Mouse (Mus musculus) heart, embryonic 12.5 days (tissue): ENCODE measurements around the gene Gm21987. TPM values are rescaled to one million over a fixed set of nuclear protein-coding genes. Genes with fewer than 3 reads are reported as not detected.
A peak's percentile ranks its signal among the peaks of the same experiment; 100 is the strongest.

Experiments used
- ATAC-seq: fragments of 200-750 bp; cut with Nextera tagmentation; 2 replicates; pipeline ENCODE4 v1.8.0; 2017; ENCODE audit warnings: moderate TSS enrichment, moderate library complexity; ENCODE audit not compliant: insufficient number of reproducible peaks, low FRiP score
- H3K27ac ChIP-seq: fragments of 300-500 bp; sonication (generic); 2 replicates; pipeline ENCODE4 v1.5.1; 2016; ENCODE audit warnings: mild to moderate bottlenecking, moderate library complexity; ENCODE audit not compliant: poor library complexity, severe bottlenecking
- H3K27me3 ChIP-seq: fragments of 300-500 bp; sonication (generic); replicated peaks from 2 replicates; pipeline ENCODE4 v1.6.1; 2016; ENCODE audit warnings: mild to moderate bottlenecking, moderate library complexity
- H3K36me3 ChIP-seq: fragments of 300-500 bp; sonication (generic); 2 replicates; pipeline ENCODE4 v1.6.1; 2016; ENCODE audit warnings: mild to moderate bottlenecking, moderate library complexity
- H3K4me1 ChIP-seq: fragments of 300-500 bp; sonication (generic); replicated peaks from 2 replicates; pipeline ENCODE4 v1.6.1; 2016; ENCODE audit warnings: mild to moderate bottlenecking
- H3K4me2 ChIP-seq: fragments of 300-500 bp; sonication (generic); 2 replicates; pipeline ENCODE4 v1.6.1; 2016; ENCODE audit warnings: mild to moderate bottlenecking, moderate library complexity
- H3K4me3 ChIP-seq: fragments of 300-500 bp; sonication (generic); 2 replicates; pipeline ENCODE4 v1.5.1; 2016; ENCODE audit warnings: mild to moderate bottlenecking
- H3K9ac ChIP-seq: fragments of 300-500 bp; sonication (generic); 2 replicates; pipeline ENCODE4 v1.6.1; 2016; ENCODE audit warnings: mild to moderate bottlenecking, moderate library complexity
- H3K9me3 ChIP-seq: fragments of 300-500 bp; sonication (generic); replicated peaks from 2 replicates; pipeline ENCODE4 v1.6.1; 2016; ENCODE audit warnings: mild to moderate bottlenecking, moderate library complexity
- WGBS: fragments of 180-500 bp; shearing (Covaris S2); methylation state at CpG from one replicate; pipeline ENCODE4 v1.1.7; 2016; 5-methylcytosine and 5-hydroxymethylcytosine counted together
- polyA plus RNA-seq: library from polyadenylated mRNA; unstranded; fragments of >200 nt; fragmentation: Nextera tagmentation; extraction: Ambion mirVana; gene quantifications from 2 replicates; pipeline ENCODE4 v1.2.1, GENCODE M21; 2016

Gm21987 gene
- polyA plus RNA-seq, 1 experiment from 2014 or later = 2.5 TPM

DNA sequence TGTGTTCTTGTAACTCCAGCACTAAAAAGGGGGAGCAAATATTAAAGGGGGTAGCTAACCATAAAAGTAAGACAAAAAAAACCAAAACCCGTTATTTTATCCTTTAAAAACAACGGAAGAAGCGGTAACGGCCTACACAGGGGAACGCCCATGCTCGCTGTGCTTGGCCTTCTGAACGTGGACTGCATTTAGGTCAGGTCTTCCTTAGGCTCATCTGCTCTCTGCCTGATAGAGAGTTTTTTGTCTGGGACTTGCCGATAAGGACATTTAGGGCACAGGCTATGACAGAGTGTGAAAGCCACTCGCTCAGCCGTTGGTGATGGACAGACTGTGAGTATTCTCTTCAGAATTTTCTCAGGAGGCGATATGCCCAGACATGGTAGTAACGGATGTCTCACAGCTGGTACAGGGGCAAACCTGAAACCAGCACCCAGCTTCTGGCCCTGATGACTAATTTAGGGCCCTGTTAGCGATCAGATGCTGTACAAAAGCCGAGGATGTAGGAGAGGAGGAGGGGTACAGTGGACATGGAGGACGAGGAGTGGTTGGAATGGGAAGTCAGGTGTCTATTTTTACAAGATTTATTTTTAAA is 25.0 kb downstream of the Gm21987 start:
- Histone ChIP-seq H3K9ac (peak overlapping the region; percentile 30; the same call in 1 of the 2 replicates), H3K27me3 (no peaks in the 10 kb centered on the region), H3K9me3 (no peaks in the 10 kb centered on the region), H3K4me1 (peaks cover 82% of the 10 kb centered on the region), H3K27ac (peak overlapping the region; percentile 78), H3K4me2 (peak overlapping the region; percentile 28), H3K36me3 (peaks cover 79% of the 10 kb centered on the region), H3K4me3 (peak overlapping the region; percentile 16)
- 63% methylated on average over 15 of the region's 15 CpGs for WGBS
- ATAC-seq = peak; percentile 92

DNA sequence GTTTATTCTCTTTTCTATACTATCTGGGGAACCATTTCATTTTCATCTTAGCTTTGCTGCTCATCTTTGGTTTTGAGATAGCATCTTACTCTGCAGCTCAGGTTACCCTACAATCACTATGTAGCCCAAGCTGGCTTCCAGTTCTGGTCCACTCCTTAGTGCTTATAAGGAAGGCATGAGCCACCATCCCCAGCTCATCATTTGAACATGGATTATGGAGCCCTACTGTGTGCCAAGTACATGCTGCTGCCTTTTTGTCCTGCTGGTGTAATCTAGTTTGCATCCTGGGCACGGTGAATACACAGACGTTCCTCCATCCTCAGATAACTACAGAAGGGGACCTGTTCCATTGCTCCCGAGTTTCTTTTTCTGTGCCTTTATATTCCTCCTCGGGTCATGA is 26.0 kb downstream of the Gm21987 start:
- H3K36me3 ChIP-seq = peaks cover 90% of the 10 kb centered on the region

DNA sequence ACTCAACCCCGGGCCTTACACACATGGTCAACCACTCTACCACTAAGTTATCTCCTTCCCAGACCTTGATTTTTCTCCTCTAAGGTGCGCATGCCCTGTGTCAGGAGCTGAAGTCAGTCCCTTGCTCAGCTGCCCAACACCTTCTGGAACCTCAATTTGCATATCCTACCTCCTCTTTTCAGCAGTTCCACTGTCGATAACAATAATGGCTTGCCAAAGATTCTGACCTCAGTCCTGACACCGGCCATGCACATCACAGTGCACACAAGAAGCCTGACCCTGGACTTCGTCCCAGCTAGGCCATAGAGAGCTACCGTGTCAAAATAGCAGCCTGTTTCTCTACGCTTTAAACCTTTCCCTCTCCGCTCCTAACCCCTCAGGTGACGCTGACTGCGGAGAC is 26.6 kb downstream of the Gm21987 start:
- ATAC-seq = no peak
- 71% methylated on average over 10 of the region's 10 CpGs for WGBS
- Histone ChIP-seq H3K4me1 (peaks cover 79% of the 10 kb centered on the region), H3K36me3 (peaks cover 91% of the 10 kb centered on the region), H3K4me2 (peak overlapping the region; percentile 37), H3K4me3 (no peak overlapping the region), H3K9me3 (no peaks in the 10 kb centered on the region), H3K27me3 (no peaks in the 10 kb centered on the region), H3K9ac (no peak overlapping the region), H3K27ac (no peak overlapping the region)

More for the DNA sequence above, 26.0 kb downstream of the Gm21987 start:
- peaks cover 82% of the 10 kb centered on the region for H3K4me1 ChIP-seq
- H3K4me3 ChIP-seq = no peak overlapping the region
- no peak for ATAC-seq
- H3K9me3 ChIP-seq = no peaks in the 10 kb centered on the region
- no peak overlapping the region for H3K9ac ChIP-seq
- 68% methylated on average over 4 of the region's 4 CpGs for WGBS
- H3K4me2 ChIP-seq = peak overlapping the region; percentile 37
- H3K27me3 ChIP-seq = no peaks in the 10 kb centered on the region
- H3K27ac ChIP-seq = no peak overlapping the region

DNA sequence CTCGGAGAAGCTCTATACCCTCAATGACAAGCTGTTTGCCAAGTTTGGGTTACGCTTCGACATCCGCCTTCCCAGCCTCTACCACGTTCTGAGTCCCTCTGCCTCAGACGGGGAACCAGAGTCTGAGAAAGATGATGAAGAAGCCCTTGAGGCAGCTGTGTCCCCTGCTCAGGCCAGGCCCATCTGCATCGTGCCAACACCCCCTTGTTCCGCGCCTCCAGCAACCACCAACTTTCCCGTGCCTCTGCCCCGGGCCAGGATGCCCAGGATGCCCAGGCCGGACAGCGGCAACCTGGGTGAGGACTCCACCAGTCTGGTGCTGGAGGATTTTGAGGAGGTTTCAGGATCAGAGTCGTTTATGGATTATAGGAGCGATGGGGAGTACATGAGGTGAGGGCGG is 27.1 kb downstream of the Gm21987 start:
- H3K27me3 ChIP-seq = no peaks in the 10 kb centered on the region
- peaks cover 94% of the 10 kb centered on the region for H3K36me3 ChIP-seq
- no peak for ATAC-seq
- peak overlapping the region; percentile 37 for H3K4me2 ChIP-seq
- no peak overlapping the region for H3K4me3 ChIP-seq
- H3K27ac ChIP-seq = no peak overlapping the region
- H3K9ac ChIP-seq = no peak overlapping the region
- H3K9me3 ChIP-seq = no peaks in the 10 kb centered on the region
- peaks cover 74% of the 10 kb centered on the region for H3K4me1 ChIP-seq
- WGBS = 79% methylated on average over 16 of the region's 16 CpGs

DNA sequence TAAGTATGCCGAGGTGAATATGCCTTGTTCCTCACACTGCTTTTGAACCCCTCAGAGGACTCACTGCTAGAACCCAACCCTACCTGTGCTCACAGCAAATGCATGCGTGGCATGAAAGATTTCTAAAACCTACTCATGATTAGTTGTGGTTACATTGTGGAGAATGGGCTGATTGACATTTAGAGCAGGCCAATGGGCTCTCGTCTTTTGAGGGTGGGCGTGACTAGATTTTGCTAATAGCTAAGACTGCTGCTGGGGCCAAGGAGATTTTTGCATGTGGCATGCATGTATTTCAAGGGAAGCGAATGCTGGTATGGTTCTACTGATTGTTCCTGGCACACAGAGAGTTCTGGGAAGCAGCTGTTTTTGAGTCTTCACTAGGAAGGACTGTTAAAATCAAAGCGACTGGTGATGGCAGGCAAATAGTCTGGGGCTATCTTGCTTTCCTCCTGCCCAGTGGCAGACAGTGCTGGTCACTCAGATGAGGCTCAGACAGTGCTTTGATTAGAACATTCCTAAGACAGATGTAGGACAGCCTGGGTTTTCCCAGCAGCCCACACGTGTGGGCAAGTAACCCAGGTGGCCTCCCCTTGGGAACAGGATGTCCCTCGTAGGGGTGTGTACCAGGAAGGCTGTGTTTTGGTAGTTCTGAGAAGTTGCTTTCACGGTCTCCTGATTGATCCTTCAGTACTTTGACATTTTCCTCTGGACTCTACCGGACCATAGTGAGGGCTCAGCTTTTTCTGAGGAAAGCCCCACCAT is 27.7 kb downstream of the Gm21987 start:
- Histone ChIP-seq H3K4me2 (peak overlapping the region; percentile 37), H3K27me3 (no peaks in the 10 kb centered on the region), H3K36me3 (peaks cover 90% of the 10 kb centered on the region), H3K9ac (peak overlapping the region; percentile 39), H3K9me3 (no peaks in the 10 kb centered on the region), H3K4me3 (peak overlapping the region; percentile 10; the same call in 1 of the 2 replicates), H3K4me1 (peaks cover 68% of the 10 kb centered on the region), H3K27ac (0 out of 2 replicates have a peak overlapping the region, but pooled peaks have one; percentile 12)
- no peak for ATAC-seq
- 68% methylated on average over 10 of the region's 10 CpGs for WGBS

DNA sequence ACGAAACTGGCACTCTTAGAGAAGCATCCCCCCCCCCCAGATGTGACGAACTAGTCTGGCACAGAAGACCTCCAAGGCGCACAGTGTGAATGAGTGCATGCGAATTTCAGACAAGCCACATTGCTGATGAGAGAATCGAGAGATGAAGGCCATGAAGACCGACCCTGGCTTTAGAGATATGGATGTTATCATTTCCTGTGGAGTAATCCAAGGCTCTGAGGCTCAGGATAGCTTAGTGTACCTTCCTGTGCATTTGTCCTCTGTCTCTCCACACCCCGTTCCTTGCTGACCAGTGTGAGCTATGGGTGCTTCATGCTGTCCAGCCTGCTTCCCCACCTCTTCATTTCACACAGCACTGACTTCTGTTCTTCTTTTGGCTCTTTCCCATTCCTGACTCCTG is 28.3 kb downstream of the Gm21987 start:
- no peak for ATAC-seq
- H3K9ac ChIP-seq = peak overlapping the region; percentile 39
- no peaks in the 10 kb centered on the region for H3K9me3 ChIP-seq
- WGBS = 41% methylated on average over 7 of the region's 7 CpGs
- H3K4me2 ChIP-seq = peak overlapping the region; percentile 37
- H3K4me1 ChIP-seq = peaks cover 64% of the 10 kb centered on the region
- no peaks in the 10 kb centered on the region for H3K27me3 ChIP-seq
- peaks cover 84% of the 10 kb centered on the region for H3K36me3 ChIP-seq
- H3K4me3 ChIP-seq = peak overlapping the region; percentile 10; the same call in 1 of the 2 replicates
- H3K27ac ChIP-seq = 0 out of 2 replicates have a peak overlapping the region, but pooled peaks have one; percentile 12

DNA sequence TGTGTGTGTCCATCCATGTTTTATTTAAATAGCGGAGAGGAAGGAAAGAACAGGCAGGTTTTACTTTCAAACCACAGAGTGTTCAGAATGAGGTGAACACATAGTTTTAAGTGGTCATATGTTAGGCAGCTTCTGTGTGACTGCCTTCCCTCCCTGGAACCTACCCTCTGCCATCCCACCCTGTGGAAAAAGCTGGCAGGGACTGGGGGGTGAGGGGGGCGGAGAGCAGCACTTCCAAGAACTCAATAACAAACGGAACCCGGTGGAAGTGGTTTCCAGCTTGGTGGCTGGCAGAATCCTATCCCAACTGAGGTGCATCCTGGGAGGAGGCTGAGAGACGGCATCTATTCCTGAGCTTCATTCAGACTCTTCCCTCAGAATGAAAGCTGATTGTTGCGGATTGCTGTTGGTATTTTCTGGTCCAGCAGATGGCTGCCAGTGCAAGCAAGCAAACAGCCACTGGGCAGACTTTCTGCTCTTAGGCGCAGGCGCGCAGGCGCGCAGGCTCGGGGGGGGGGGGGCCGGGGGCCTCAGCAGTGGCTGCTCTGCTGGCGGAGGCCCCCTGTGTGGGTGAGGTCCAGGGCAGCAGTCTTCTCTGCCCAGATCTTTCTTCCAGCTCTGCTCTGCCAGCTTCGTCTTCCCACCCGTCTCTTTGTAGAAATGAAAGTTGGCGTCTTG is 29.5 kb downstream of the Gm21987 start:
- peak overlapping the region; percentile 61; the same call in 1 of the 2 replicates for H3K9ac ChIP-seq
- H3K27me3 ChIP-seq = no peaks in the 10 kb centered on the region
- no peak overlapping the region; the same call in none of the 2 replicates for H3K4me3 ChIP-seq
- H3K4me1 ChIP-seq = peaks cover 53% of the 10 kb centered on the region
- H3K4me2 ChIP-seq = peak overlapping the region; percentile 48
- H3K36me3 ChIP-seq = peaks cover 73% of the 10 kb centered on the region
- 0 out of 2 replicates have a peak overlapping the region, but pooled peaks have one; percentile 30 for H3K27ac ChIP-seq
- WGBS = 49% methylated on average over 17 of the region's 17 CpGs
- H3K9me3 ChIP-seq = no peaks in the 10 kb centered on the region
- peak; percentile 43; the same call in 1 of the 2 replicates for ATAC-seq

DNA sequence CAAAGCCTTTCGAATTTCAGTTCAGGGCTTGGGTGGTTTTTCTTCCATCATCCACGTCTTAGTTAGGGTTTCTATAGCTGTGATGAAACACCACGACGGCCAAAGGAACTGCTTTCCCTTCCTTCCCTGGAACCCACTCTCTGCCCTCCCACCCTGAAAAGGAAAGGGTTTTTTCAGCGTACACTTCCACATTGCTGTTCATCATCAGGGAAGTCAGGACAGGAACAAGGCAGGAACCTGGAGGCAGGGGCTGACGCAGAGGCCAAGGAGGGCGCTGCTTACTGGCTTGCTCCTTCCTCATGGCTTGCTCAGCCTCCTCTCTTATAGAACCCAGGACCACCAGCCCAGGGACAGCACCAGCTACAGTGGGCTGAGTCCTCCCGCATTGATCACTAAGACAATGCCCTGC is 30.0 kb downstream of the Gm21987 start:
- Histone ChIP-seq H3K27me3 (no peaks in the 10 kb centered on the region), H3K4me2 (peak overlapping the region; percentile 48), H3K36me3 (peaks cover 69% of the 10 kb centered on the region), H3K27ac (0 out of 2 replicates have a peak overlapping the region, but pooled peaks have one; percentile 30), H3K4me1 (peaks cover 47% of the 10 kb centered on the region), H3K4me3 (no peak overlapping the region; the same call in 1 of the 2 replicates), H3K9ac (0 out of 2 replicates have a peak overlapping the region, but pooled peaks have one; percentile 61), H3K9me3 (no peaks in the 10 kb centered on the region)
- WGBS = 58% methylated on average over 8 of the region's 8 CpGs
- ATAC-seq = no peak; the same call in 1 of the 2 replicates

DNA sequence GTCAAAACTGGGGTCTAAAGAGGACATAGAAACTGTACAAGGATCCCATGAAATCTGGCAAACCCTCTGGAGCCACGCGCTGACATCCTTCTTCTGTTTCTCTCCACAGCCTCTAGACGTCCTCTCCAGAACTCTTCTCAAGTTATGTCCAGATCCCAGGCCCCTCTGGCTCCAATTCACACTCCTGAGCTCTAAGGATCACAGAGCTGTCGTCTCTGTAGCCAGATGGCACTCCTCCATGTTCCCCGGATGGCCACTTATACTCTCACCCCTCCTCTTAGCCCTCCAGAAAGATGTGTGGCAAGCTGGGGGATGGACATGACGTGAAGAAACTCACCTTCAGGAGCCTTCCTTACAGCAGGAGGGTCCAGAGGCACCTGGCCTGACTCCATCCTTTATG is 30.7 kb downstream of the Gm21987 start:
- H3K9me3 ChIP-seq = no peaks in the 10 kb centered on the region
- H3K9ac ChIP-seq = no peak overlapping the region
- H3K27me3 ChIP-seq = no peaks in the 10 kb centered on the region
- no peak overlapping the region for H3K27ac ChIP-seq
- peaks cover 42% of the 10 kb centered on the region for H3K4me1 ChIP-seq
- H3K36me3 ChIP-seq = peaks cover 63% of the 10 kb centered on the region
- no peak overlapping the region for H3K4me2 ChIP-seq
- no peak overlapping the region for H3K4me3 ChIP-seq
- 72% methylated on average over 6 of the region's 6 CpGs for WGBS
- no peak for ATAC-seq

DNA sequence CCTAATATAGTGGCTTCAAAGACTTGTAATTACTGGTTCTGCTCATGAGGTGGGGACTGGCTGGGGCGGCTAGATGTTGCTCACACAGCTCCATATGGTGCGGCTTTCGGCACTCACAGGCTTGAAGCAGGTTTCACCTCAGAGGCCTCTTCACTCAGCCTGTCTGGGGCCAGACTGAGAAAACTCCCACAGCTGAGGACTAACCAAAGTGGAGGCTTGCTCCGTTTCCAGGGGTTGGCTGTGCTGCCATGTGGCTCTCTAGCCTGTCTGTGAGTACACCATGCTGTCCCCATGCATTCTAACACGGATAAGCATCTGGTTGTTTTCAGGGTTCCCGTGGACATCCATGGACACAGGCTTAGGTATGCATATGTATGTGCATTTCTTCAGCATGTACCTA is 31.8 kb downstream of the Gm21987 start:
- Histone ChIP-seq H3K9me3 (no peaks in the 10 kb centered on the region), H3K4me1 (peaks cover 33% of the 10 kb centered on the region), H3K4me2 (no peak overlapping the region), H3K4me3 (no peak overlapping the region), H3K36me3 (peaks cover 54% of the 10 kb centered on the region), H3K27ac (no peak overlapping the region), H3K9ac (no peak overlapping the region), H3K27me3 (no peaks in the 10 kb centered on the region)
- no peak for ATAC-seq
- 74% methylated on average over 6 of the region's 6 CpGs for WGBS

DNA sequence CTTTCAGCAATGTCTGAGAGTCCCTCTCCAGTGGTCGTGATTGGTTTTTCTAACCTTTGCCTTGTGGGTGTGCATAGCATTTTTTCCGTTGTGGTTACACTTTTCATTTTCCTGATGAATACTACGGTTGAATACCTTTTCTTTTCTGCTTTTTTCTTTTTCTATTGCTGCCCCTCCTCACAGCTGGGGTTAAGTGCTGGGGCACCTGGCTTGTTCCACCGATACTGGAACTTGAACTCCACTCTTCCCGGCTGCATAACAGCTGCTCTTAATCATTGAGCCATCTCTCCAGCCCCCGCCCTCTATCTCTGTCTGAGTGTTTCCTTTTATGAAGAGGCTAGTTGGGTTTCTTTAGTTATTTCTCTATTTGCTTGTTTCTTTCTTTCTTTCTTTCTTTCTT is 32.2 kb downstream of the Gm21987 start:
- no peak overlapping the region for H3K9ac ChIP-seq
- H3K4me2 ChIP-seq = no peak overlapping the region
- H3K27ac ChIP-seq = no peak overlapping the region
- H3K27me3 ChIP-seq = no peaks in the 10 kb centered on the region
- no peak overlapping the region for H3K4me3 ChIP-seq
- ATAC-seq = no peak
- peaks cover 28% of the 10 kb centered on the region for H3K4me1 ChIP-seq
- WGBS = 50% methylated on average over 6 of the region's 6 CpGs
- H3K9me3 ChIP-seq = no peaks in the 10 kb centered on the region
- peaks cover 49% of the 10 kb centered on the region for H3K36me3 ChIP-seq
